Mouse (Mus musculus): ENCODE results near the gene Clip4.

DNA sequence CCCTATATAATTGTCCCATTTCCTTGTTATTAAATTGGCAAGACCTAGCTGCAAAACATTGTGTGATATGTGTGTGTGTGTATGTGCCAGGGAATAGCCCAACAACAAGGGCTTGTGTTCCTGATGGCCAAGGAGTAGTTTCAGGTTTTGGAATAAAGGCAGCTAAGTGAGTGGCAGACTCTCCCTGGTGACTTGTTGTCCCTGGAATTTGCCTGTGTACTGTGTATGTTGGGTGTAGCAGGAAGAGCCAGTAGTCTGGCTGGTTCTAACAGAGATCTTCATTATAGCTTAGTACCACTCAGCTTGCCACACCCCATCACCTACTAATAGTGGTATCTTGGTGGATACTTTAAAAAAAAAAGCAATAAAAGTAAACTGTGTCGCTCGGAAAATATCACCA, 12.2 kb downstream of the Clip4 start:
- TF ChIP-seq HCFC1 (IDR thresholded peaks at IDR 0.05; ENCODE audit: borderline replicate concordance, insufficient read depth, low read length) (no peak), ZNF384 (IDR thresholded peaks at IDR 0.05; ENCODE audit: low read depth, low read length) (no peak), CHD2 (IDR thresholded peaks at IDR 0.05; ENCODE audit: low read depth, low read length) (no peak), ZC3H11A (IDR thresholded peaks at IDR 0.05; ENCODE audit: borderline replicate concordance, low read depth, low read length) (no peak), MAFK (IDR thresholded peaks at IDR 0.05; ENCODE audit: insufficient read depth, low read depth, low read length) (no peak)
